Mouse (Mus musculus) thymus, adult 2 months (tissue): ENCODE measurements around the gene Leng1.

Experiments
- CTCF ChIP-seq: fragments of 200-500 bp; IDR thresholded peaks from 2 replicates; pipeline ENCODE4 v1.5.1; 2012; ENCODE audit warnings: mild to moderate bottlenecking, control low read depth, low read length, moderate library complexity, borderline replicate concordance; ENCODE audit not compliant: control insufficient read depth, poor library complexity, insufficient read depth; ENCODE audit errors: extremely low read depth
- POLR2A ChIP-seq: fragments of 200-500 bp; IDR thresholded peaks from 2 replicates; pipeline ENCODE4 v1.6.1; 2012; ENCODE audit warnings: mild to moderate bottlenecking, low read length, control low read depth, moderate library complexity; ENCODE audit not compliant: control insufficient read depth, poor library complexity, insufficient read depth; ENCODE audit errors: extremely low read depth

DNA sequence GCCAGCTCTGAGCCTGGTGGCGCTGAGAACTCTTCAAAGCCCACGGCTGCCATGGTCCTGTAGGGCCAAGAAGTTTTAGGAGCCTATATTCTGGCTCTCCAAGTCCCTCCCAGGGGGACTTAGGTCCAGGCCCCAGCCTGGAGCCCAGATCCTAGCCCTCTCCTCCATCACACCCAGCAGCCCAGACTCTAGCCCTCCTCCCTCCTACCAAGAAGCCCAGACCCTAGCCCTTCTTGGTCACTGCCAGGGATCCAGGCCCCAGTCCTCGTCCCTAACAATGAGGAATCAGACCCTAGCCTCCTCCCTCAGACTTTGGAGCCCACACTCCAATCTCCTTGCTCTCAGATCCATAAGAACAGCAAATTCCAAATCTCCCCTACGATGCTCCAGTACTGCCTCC is 36.6 kb downstream of the Leng1 start:
- TF ChIP-seq CTCF (no peak), POLR2A (no peak)
